Mouse (Mus musculus) heart, postnatal 10 days (tissue): ENCODE results near the gene Minpp1. TPM values are rescaled to one million over a fixed set of nuclear protein-coding genes. Genes with fewer than 3 reads are reported as not detected.

Experiments used
- DNase-seq, 2 experiments: peaks; one replicate each; pipeline ENCODE4 v3.0.0; 2021
- intact Hi-C: fragments of 180-260 bp; cut with DNase I; formaldehyde crosslinking; loops from one replicate; pipeline ENCODE4 v1.15.1; 2025
- total RNA-seq, 2 experiments: library from RNA; stranded (reverse); gene quantifications; 2 replicates each; pipeline ENCODE4 v1.2.3; 2021

The Minpp1 gene
- total RNA-seq, 2 experiments from 2014 or later = 21.8 to 24.6 TPM

DNA sequence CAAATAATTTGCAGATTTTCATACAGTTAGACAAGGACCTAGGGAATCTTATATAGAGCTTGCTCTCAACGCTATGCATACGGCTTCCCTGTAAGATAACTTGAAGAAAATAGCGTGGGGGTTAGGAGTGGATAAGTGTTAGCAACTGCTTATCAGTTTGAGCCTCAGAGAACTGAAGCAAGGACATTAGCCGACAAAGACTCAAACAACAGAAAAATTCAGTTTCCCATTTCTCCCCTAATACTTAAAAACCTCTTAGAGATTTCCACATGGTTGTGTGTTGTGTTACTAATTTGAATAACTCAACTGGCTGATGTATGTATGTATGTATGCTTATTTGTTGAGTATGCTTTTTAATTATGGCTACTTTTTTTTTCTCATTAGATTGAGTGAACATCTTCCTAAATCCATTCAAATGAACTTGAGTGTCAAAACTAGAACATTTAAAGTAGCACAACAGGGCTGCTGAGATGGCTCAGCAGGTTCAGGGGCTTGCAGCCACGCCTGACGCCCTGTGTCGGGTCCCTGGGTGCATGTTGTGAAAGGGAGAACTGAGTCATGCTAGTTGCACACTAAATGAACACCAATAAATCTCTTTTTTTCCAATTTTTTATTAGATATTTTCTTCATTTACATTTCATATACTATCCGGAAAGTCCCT is 2.2 kb downstream of the Minpp1 start:
- intact Hi-C loops = loop anchor here (5.0 kb wide), 2 partner anchors 315 to 515 kb away; no protein-coding TSS in a partner anchor

DNA sequence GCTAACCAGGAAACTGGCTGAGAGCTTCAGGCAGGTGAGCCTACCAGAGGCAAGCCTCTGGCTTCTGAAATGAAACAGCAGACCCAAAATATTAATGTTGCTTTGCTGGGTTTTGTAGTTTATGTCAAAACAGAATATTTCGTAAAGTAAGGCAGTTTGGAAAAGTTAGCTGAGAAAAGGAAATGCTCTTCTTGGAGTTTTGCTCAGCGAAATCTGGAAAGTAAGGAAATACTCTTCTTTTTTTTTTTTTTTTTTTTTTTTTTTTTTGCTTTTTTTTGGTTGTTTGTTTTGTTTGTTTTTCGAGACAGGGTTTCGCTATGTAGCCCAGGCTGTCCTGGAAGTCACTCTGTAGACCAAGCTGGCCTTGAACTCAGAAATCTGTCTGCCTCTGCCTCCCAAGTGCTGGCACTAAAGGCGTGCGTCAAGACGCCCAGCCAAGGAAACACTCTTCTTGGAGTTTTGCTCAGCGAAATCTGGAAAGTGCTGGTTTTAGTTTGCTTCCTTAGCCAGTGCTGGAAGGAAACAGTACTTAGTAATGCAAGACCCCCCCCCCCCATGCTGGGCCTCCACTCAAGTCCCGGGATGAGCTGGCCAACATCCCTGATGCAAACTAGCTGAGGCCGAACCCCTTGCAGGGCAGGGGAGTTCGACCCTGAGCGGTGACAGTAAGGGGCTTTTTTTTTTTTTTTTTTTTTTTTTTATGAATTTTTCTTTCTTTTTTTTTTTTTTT is 3.8 kb downstream of the Minpp1 start:
- intact Hi-C loops = loop anchor here (5.0 kb wide), 2 partner anchors 317 to 517 kb away; no protein-coding TSS in a partner anchor
- DNase-seq = no peak

More for the DNA sequence above, 2.2 kb downstream of the Minpp1 start:
- no peak for DNase-seq

DNA sequence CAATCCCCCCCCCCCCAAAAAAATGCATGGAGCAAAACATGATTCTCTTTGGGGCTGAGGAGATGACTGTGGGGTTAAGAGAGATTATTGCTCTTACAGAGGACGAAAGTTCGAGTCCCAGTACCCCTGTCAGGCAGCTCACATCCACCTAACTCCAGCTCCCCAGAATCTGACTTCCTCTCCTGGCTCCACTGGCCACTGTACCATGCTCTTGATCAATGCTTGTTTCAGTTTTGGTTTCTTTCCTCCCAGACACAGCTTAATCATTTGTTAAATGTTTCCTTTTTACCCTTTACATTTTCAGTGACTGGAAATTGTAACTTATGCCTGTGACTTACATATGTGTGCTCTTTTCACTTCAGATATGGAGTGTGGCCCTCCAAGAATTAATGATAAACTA is 5.4 kb downstream of the Minpp1 start:
- DNase-seq = no peak
- intact Hi-C loops = no loop called here

DNA sequence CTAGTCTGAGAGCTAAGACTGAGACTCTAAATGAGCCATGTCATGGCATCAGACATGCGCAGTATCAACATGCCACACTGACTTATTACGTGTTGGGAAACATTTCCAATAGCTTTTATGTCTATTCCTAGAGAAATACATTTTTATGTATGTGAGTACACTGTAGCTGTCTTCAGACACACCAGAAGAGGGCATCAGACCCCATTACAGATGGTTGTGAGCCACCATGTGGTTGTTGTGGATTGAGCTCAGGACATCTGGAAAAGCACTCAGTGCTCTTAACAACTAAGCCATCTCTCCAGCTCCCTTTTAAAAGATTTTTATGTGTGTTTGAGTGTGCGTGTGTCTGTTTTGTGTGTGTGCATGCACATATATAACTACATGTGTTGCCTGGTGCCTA is 6.8 kb downstream of the Minpp1 start:
- intact Hi-C loops = no loop called here
- DNase-seq = no peak

DNA sequence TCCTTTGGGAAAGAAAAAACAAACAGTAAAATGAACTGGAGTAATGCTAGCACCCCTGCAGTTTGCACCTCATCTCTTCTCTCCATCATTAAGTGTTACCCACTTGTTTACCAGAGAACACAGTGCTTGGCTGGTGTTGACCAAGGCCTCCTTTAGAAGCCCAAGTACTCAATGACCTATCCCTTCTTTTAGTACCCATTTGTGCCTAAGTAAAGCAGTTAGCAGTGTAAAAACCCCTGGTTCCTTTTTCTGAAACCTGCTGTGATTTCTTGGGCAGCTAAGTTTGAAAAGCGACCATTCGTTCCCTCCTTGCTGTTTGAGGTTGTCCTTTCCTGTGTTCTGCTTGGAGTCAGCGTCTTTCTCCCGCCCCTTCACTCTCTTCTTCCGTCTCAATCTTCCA is 7.4 kb downstream of the Minpp1 start:
- no peak for DNase-seq
- intact Hi-C loops = no loop called here

DNA sequence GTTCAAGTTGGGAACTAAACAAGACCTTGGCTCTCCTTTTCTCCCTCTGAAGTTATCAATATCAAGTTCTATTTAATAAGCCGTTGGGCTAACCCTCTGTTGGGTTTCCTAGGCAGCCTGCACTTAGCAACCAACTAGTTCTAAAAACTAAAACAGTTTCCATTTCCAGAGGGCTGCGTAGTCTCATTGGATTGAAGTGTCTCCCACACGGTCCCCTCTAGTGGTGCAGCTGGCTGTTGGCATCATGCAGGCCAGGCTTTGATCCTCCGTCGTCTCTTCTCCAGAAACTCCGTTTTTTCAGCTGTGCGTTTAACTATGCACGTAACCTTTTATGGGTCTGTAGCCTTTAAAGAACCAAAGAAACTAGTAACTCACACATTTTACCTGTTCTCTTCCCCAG is 7.9 kb downstream of the Minpp1 start:
- intact Hi-C loops = no loop called here
- DNase-seq = no peak

DNA sequence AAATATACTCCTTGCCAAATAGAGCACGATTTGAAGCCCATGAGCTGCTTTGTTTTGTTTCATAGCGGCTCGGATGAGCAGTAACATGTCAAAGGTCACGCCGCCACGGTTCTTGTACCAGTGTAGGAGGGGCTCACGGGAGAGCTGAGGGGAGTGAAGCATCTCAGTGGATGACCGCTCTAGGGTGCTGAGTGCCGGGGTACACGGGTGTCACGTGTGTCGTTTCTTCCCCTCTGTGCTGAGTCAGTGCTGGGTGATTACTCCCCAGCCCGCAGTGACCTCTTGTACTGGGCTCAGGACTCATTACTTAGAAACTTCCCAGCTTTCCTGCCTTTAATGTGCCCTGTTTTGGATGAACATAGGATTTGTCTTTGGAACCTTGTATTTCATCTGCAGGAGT is 9.0 kb downstream of the Minpp1 start:
- intact Hi-C loops = no loop called here
- no peak for DNase-seq

DNA sequence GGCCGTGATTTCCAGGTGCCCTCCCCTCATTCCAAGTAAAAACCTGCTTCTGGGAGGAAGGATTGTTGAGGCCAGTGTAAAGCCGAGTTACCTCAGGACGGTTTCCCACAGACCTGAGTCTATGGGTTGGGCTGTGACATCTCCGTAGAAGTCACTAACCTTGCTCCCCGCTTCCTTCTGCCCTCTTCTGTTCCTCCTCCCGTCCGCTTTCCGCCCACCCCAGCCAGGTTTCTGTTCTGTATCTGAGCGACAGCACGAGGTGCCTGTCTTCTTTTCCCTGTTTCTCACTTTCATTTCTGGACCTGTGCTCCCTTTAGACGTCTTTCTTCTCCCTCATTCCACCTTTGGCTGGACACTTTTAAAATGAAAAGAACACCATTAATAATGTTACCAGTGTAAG is 9.5 kb downstream of the Minpp1 start:
- DNase-seq = no peak
- intact Hi-C loops = no loop called here

DNA sequence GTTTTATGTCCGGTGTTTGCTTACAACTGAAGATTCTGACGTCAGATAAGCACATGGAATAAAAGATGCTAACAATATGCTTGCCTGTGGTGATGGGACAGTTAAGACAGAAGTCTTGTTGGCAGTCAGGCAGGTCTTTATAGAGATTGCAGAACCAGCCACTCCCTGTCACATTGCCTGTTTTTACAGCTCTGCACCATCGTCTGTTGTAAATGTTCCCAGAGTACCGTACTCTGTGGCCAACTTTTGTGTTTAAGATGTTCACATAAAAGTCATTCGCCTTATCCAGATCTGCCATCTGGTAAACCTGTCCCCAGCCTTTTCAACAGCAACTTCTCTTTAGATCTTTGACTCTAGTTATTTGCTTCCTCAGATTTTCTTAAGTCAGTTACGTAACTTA is 11.8 kb downstream of the Minpp1 start:
- intact Hi-C loops = no loop called here
- DNase-seq = no peak

DNA sequence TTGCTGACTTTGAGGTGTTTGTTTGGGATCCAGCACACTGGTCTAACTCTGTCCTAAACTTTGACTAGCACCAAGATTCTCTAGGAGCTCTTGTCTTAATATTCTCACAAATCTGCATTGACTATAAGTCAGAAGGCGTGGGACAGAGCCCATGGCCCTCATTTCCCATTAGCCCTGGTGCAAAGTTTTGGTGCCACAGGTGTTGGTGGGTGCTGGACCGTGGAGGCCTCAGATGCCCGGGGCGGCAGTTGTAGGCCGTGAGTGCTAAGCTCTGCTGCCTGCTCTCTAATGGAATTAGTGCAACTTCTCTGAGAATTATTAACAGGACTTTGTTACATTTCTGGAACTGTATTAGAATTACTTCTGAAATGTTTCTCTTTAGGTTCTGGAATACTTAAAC is 12.4 kb downstream of the Minpp1 start:
- intact Hi-C loops = no loop called here
- DNase-seq = no peak

DNA sequence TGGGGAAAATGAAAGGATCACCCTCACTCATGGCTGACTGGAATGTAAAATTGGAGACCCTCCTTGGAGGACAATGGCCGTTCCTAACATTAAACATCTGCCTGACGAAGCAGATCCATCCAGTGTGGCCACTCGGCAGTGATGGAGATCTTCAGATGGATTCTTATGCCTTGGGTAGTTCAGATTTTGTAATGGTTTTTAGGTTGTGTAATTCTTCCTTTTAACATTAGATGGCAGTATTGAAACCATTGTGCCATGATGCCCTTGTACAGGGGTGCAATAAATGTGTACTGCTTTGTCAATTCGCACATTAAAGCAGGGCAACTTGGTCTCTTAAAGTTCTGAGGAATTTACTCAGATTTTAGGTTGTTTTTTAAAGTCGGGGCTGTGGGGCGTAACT is 15.8 kb downstream of the Minpp1 start:
- intact Hi-C loops = loop anchor here (5.0 kb wide), 1 partner anchor 186 kb away; no protein-coding TSS in a partner anchor
- no peak for DNase-seq

DNA sequence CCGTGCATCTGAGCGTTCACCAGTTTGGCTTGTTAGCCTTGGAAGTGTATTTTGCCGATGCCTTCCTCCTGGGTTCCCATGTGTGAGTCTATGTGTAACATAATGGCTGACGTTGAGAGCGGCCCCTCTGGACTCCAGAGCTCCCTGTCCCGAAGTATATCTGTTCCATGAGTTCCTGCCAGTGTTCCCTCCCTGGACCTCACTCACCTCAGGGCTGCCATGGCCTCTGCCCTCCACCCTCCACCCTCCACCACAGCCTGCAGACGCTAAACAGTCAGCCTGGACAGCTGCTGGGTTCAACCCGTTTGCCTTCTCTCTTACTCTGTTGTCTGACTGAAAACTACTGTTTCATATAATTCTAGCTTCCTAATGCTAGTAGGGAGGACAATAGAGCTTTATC is 20.5 kb downstream of the Minpp1 start:
- intact Hi-C loops = no loop called here

DNA sequence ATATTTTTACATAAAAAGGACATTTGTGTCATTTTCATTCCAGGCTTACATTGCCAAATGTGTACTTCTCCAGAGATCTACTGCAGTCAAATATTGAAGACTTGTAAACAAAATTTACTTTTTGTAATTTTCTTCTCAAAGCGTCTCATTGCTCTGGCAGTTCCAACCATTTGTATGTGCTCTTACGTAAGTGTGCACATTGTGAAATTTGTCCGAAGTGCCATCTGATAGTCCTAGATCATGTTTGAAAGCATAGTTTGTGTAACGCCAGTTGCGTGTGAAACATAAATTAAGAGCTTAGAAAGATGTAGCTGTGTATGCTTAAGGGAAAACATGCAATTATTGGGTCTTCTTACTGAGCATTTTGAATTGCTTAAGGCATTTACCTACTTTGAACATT is 20.9 kb downstream of the Minpp1 start:
- no peak for DNase-seq
- intact Hi-C loops = no loop called here

More for the DNA sequence above, 20.5 kb downstream of the Minpp1 start:
- DNase-seq = no peak

DNA sequence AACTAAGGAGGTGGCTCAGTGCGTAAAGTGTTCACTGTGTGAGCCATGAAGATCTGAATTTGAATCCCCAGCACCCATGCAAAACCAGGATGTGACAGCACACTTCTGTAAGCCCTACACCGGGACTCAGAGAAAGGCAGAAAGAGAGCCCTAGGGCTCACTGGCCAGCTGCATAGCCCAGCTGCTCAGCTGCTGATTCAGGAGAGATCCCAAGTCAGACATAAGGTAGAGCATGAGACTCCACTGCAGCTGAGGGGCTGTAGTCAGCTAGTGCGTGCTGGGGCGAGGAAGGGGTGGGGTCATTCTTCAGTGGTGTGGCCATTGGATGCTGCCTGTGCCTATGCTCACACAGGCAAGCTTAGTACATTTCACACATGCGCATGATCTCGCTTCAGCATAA is 21.5 kb downstream of the Minpp1 start:
- DNase-seq = no peak
- intact Hi-C loops = no loop called here

DNA sequence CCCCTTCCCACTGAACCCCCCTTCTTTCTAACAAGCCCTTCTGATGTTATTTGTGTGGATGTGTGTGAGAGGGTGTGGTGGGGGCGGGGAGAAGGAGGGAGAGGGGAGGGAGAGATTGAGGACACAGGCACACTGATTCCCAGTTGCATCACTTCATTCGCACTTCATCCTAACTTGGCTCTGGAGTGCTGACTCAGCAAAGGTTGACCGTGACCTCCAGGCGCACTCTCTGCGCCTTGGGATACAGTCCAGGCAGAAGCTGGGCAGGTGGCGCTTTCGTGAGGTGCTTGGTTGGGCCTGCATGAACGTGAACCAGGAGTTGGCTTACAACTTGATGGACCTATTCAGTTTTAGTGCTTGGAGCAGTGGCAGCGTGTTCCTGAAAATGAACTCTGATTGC is 22.0 kb downstream of the Minpp1 start:
- intact Hi-C loops = no loop called here
- DNase-seq = no peak

DNA sequence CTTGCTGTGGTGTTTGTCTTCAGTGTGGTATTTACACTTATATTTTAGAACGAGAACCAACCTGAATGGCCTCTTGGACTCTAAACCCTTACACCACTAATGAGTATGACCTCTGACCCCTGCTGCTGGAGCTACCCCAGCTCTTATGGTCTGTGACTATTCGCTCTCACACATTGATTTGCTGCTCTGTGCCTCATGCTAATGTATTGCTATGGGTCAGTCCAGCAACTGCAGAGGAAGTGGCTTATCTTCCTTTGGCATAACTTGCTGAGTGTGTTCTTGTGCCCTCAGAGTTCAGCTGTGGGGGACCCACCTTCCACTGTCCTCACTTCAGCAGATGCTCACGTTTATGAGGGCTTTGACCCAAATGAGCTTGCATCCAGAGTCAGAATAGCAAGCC is 24.7 kb downstream of the Minpp1 start:
- intact Hi-C loops = no loop called here
- DNase-seq = no peak

DNA sequence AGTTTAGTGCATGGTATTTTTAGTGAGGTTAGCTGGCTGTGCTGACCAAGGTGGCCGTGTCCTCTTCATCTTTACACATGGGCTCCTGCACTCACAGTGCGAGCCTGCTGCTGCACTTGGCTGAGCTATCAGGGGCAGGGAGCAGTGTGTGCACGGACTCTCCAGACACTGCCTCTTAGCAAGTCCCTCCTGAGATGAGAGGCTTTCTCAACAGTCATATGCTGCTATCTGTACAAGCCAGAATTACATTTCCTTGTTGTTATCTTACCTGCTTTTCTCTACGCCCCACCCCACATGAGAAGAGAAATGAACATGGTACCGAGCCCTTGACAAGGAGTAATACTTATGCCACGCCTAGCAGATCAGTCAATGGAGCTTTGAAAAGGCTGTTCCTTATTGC is 25.4 kb downstream of the Minpp1 start:
- intact Hi-C loops = no loop called here
- no peak for DNase-seq

DNA sequence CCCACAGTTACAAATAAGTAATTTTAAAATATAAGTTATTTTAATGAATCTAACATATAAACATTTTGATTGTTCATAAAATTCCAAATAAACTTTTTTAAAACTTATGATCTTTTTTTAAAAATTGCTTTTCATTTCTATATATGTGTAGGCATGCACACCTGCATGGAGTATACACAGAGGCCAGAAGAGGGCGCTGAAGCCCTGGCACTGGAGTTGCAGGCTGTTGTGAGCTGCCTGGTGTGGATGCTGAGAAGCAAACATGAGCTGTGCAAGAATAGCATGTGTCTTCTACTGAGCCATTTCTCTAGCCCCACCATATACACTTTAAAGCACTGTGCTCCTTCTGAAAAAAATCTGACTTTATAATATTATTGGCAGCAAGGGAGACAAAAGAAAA is 26.9 kb downstream of the Minpp1 start:
- no peak for DNase-seq
- intact Hi-C loops = no loop called here

DNA sequence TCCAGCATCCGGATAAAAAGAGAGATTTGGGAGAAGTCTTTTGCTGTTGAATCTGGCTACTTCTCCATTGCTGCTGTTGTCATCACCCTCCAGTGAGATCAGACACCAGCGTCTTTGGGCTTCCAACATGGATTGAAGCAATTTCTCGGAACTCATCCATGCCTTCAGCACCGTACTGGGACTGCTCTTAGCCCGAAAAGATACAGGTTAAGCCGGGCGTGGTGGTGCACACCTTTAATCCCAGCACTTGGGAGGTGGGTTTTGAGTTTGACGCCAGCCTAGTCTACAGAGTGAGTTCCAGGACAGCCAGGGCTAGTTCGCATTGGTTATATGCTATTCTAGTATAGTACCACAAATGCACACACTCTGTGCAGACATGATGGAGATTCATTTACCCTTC is 31.0 kb downstream of the Minpp1 start:
- intact Hi-C loops = no loop called here
- DNase-seq = no peak

DNA sequence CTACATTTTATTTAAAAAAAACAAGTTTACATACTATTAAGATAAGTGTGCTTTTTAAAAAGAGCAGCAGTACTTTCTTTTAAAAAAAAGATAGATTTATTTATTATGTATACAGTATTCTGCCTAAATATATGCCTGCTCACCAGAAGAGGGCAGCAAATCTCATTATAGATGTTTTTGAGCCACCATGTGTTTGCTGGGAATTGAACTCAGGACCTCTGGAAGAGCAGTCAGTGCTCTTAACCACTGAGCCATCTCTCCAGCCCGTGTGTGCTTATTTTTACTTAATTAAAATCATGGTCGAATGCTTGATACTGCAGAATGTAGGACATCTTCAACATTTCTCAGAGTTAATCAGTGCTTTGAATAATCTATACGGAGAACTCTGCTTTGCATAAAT is 35.9 kb downstream of the Minpp1 start:
- intact Hi-C loops = no loop called here
- no peak for DNase-seq

DNA sequence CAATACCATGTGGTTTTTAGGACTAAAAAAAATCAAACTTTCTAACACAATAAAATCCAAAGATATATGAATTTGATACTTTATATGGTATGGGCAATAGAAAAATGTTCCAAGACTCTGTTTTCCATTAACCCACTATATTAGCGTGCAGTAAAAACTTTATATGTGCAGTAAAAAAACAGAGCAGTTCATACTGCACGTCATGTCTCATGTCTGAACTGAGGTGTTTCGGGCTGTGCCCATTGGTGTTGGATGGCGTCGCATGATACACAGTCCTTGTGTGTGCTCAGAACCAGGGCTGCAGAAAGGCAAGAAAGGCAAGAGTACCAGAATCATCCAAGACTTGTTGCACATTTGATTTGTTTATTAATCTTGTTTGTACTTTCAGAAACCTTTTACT is 36.7 kb downstream of the Minpp1 start:
- intact Hi-C loops = no loop called here
- no peak for DNase-seq

DNA sequence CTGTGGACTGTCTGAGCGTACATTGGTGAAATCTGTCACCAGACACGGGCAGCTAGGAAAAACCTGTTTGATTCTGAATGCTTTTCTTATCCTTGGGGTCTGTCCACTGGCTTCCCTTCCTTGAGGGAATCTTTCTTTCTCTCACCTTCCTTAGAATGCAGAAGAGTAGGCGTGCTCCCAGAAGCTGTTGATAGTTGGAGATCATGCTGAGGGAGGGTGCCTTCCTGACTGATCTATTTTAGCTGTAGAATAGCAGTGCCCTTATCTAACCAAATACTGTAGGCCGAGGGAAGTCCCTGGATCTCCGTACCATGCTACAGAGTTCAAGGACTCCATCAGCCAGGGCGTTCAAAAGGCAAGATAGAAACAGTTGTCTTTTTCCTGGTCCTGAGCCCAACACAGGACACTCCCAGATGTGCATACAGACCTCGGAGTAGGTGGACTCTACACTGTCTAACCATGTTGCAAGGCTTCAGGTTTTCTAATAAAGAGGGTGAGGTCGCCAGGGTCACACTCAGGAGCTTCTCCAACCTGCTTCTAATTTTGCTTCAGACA is 37.3 kb downstream of the Minpp1 start:
- no peak for DNase-seq
- intact Hi-C loops = no loop called here
